Mouse (Mus musculus): ENCODE measurements around the gene Cxcl3. TPM values are rescaled to one million over a fixed set of nuclear protein-coding genes. Genes with fewer than 3 reads are reported as not detected.

The Cxcl3 gene
- total and polyA plus RNA-seq, 3 experiments: not detected

DNA sequence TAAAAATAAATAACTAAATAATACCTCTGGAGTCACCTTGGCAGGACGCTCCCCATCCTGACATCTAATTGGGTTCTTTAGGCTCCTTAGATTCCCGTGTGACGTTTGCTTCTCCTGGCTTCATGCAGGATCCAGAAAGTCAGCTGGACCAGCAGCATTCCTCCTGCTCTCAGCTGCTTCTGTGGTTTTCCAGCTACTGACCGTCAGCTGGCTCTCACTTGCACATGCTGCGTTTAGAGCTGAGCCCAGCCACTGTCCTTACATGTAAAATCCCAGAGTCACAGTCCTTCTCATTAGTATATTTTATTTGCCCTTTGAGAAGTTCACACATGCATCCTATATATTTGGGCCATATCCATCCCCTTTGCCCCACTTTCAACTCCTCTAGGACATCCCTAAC is 52.7 kb downstream of the Cxcl3 start:
- Histone ChIP-seq H3K9ac (ENCODE audit: low read depth, low read length) (no peak overlapping the region), H3K27me3 (ENCODE audit: control insufficient read depth, insufficient read depth, low read length) (peaks cover 1% of the 10 kb centered on the region; the same call in 1 of the 2 replicates), H3K36me3 (ENCODE audit: control insufficient read depth, insufficient read depth, low read length) (no peaks in the 10 kb centered on the region), H3K4me1 (ENCODE audit: control insufficient read depth, insufficient read depth, low read length) (no peaks in the 10 kb centered on the region), H3K4me3 (no peak overlapping the region), H3K27ac (no peak overlapping the region), H3K79me2 (replicated peaks; ENCODE audit: control insufficient read depth, insufficient read depth, low read length) (no peaks in the 10 kb centered on the region)
- 73% methylated on average over 5 of the region's 5 CpGs for WGBS
- DNase-seq: peak; percentile 40 to 47
- TF ChIP-seq POLR2A (IDR thresholded peaks at IDR 0.05; ENCODE audit: insufficient read depth, low read depth, low read length) (no peak), CTCF (IDR thresholded peaks at IDR 0.05) (no peak), EP300 (IDR thresholded peaks at IDR 0.05; ENCODE audit: insufficient read depth, low read depth, low read length) (no peak)
- intact Hi-C loops (cut with DNase I): no loop called here

Small RNA genes within 50 kb of the gene (microRNA-seq; reads per million reads assigned to microRNA genes)
- 0 reads per million in 2 experiments for gene Gm24322

Other genes with a start within 250 kb of the Cxcl3 start
- gene 5830473C10Rik, start 225.0 kb upstream of the Cxcl3 start, total RNA-seq (2021): not detected
- not detected in 2 replicates for gene 5830473C10Rik, start 225.0 kb upstream of the Cxcl3 start, polyA plus RNA-seq (2012; rRNA removed)
- gene Rassf6, start 145.4 kb upstream of the Cxcl3 start, total RNA-seq (2021): not detected
- gene Rassf6, start 145.4 kb upstream of the Cxcl3 start, polyA plus RNA-seq (2012; rRNA removed): 0.27 TPM in 1 of 2 replicates, not detected in the other
- under 1 TPM in 1 of 2 experiments, not detected in 1; 0.31 TPM for gene Cxcl5, start 26.7 kb upstream of the Cxcl3 start, total RNA-seq (2021)
- 0.06 and 0.23 TPM in 2 replicates for gene Cxcl5, start 26.7 kb upstream of the Cxcl3 start, polyA plus RNA-seq (2012; rRNA removed)
- 10 to 100 TPM in 1 of 2 experiments, 1 to 10 TPM in 1; 9.6 to 56.5 TPM for gene Ppbp, start 17.6 kb upstream of the Cxcl3 start, total RNA-seq (2021)
- gene Ppbp, start 17.6 kb upstream of the Cxcl3 start, polyA plus RNA-seq (2012; rRNA removed): 11.1 and 27.4 TPM in 2 replicates
- gene Pf4, start 13.7 kb upstream of the Cxcl3 start, total RNA-seq (2021): 10 to 100 TPM; 37.6 to 71.1 TPM
- gene Pf4, start 13.7 kb upstream of the Cxcl3 start, polyA plus RNA-seq (2012; rRNA removed): 58.7 and 73.0 TPM in 2 replicates
- gene Cxcl15, start 8.4 kb downstream of the Cxcl3 start, total RNA-seq (2021): not detected
- 1.00 TPM in 1 of 2 replicates, not detected in the other for gene Cxcl15, start 8.4 kb downstream of the Cxcl3 start, polyA plus RNA-seq (2012; rRNA removed)
- gene Cxcl1, start 105.1 kb downstream of the Cxcl3 start, total RNA-seq (2021): 1 to 10 TPM in 1 of 2 experiments, under 1 TPM in 1; 0.48 to 1.0 TPM
- 2.0 and 2.8 TPM in 2 replicates for gene Cxcl1, start 105.1 kb downstream of the Cxcl3 start, polyA plus RNA-seq (2012; rRNA removed)
- gene Cxcl2, start 117.8 kb downstream of the Cxcl3 start, total RNA-seq (2021): not detected
- 0.35 and 0.84 TPM in 2 replicates for gene Cxcl2, start 117.8 kb downstream of the Cxcl3 start, polyA plus RNA-seq (2012; rRNA removed)
- gene Mthfd2l, start 145.0 kb downstream of the Cxcl3 start, total RNA-seq (2021): 1 to 10 TPM; 9.1 to 9.8 TPM
- gene Mthfd2l, start 145.0 kb downstream of the Cxcl3 start, polyA plus RNA-seq (2012; rRNA removed): 8.4 and 8.7 TPM in 2 replicates
- under 1 TPM; 0.30 to 0.50 TPM for gene Epgn, start 241.4 kb downstream of the Cxcl3 start, total RNA-seq (2021)
- 0.06 TPM in 1 of 2 replicates, not detected in the other for gene Epgn, start 241.4 kb downstream of the Cxcl3 start, polyA plus RNA-seq (2012; rRNA removed)

All from heart, adult 2 months (tissue).